Mouse (Mus musculus) lung, embryonic 16.5 days (tissue): Measurements from ENCODE around the gene Erg. TPM values are rescaled to one million over a fixed set of nuclear protein-coding genes. Genes with fewer than 3 reads are reported as not detected.

Experiments
- ATAC-seq: fragments of 200-750 bp; cut with Nextera tagmentation; 2 replicates; pipeline ENCODE4 v1.8.0; 2017; ENCODE audit warnings: low read depth, mild to moderate bottlenecking, moderate library complexity
- H3K27ac ChIP-seq: fragments of 300-500 bp; sonication (generic); 2 replicates; pipeline ENCODE4 v1.5.1; 2014; ENCODE audit warnings: mild to moderate bottlenecking, control low read depth, low read length
- H3K27me3 ChIP-seq: fragments of 300-500 bp; sonication (generic); 2 replicates; pipeline ENCODE4 v1.6.1; 2014; ENCODE audit warnings: low read depth, low read length, mixed read lengths; ENCODE audit not compliant: control insufficient read depth, insufficient read depth
- H3K36me3 ChIP-seq: fragments of 300-500 bp; sonication (generic); 2 replicates; pipeline ENCODE4 v1.6.1; 2014; ENCODE audit warnings: low read length; ENCODE audit not compliant: control insufficient read depth, insufficient read depth
- H3K4me1 ChIP-seq: fragments of 300-500 bp; sonication (generic); replicated peaks from 2 replicates; pipeline ENCODE4 v1.6.1; 2014; ENCODE audit warnings: low read length, mixed read lengths; ENCODE audit not compliant: control insufficient read depth, insufficient read depth
- H3K4me2 ChIP-seq: fragments of 300-500 bp; sonication (generic); 2 replicates; pipeline ENCODE4 v1.6.1; 2014; ENCODE audit warnings: low read depth, low read length, control low read depth
- H3K4me3 ChIP-seq: fragments of 300-500 bp; sonication (generic); 2 replicates; pipeline ENCODE4 v1.5.1; 2014; ENCODE audit warnings: mild to moderate bottlenecking, low read length, control low read depth
- H3K9ac ChIP-seq: fragments of 300-500 bp; sonication (generic); 2 replicates; pipeline ENCODE4 v1.6.1; 2014; ENCODE audit warnings: low read length, control low read depth
- H3K9me3 ChIP-seq: fragments of 300-500 bp; sonication (generic); 2 replicates; pipeline ENCODE4 v1.6.1; 2016; ENCODE audit warnings: low read length; ENCODE audit not compliant: control insufficient read depth
- WGBS: fragments of 180-500 bp; shearing (Covaris S2); extraction: QIAGEN DNeasy Blood & Tissue Kit; methylation state at CpG from one replicate; pipeline ENCODE4 v1.1.7; 2014; 5-methylcytosine and 5-hydroxymethylcytosine counted together
- polyA plus RNA-seq: library from polyadenylated mRNA; unstranded; fragments of >200 nt; fragmentation: Nextera tagmentation; extraction: Ambion mirVana; gene quantifications from 2 replicates; pipeline ENCODE4 v1.2.1, GENCODE M21; 2015

The Erg gene
- polyA plus RNA-seq, 1 experiment from 2014 or later, result 11.7 TPM

GRCm38 (mm10) chr16:95365214-95365613 lies 221.2 kb downstream of the Erg start:
- Histone ChIP-seq H3K27ac (no peak overlapping the region), H3K36me3 (no peaks in the 10 kb centered on the region), H3K4me2 (no peak overlapping the region), H3K9ac (no peak overlapping the region), H3K4me1 (peaks cover 6% of the 10 kb centered on the region; the same call in 1 of the 2 replicates), H3K4me3 (no peak overlapping the region), H3K27me3 (no peaks in the 10 kb centered on the region), H3K9me3 (no peaks in the 10 kb centered on the region)
- 71% methylated on average over 5 of the region's 5 CpGs for WGBS
- ATAC-seq, result no peak

GRCm38 (mm10) chr16:95363632-95364465 lies 222.5 kb downstream of the Erg start:
- 68% methylated on average over 17 of the region's 18 CpGs for WGBS
- Histone ChIP-seq H3K9me3 (no peaks in the 10 kb centered on the region), H3K4me3 (no peak overlapping the region), H3K36me3 (no peaks in the 10 kb centered on the region), H3K27me3 (no peaks in the 10 kb centered on the region), H3K27ac (peak overlapping the region; percentile 60), H3K9ac (no peak overlapping the region), H3K4me2 (no peak overlapping the region), H3K4me1 (peaks cover 6% of the 10 kb centered on the region; the same call in 1 of the 2 replicates)
- ATAC-seq, result peak; percentile 45

DNA sequence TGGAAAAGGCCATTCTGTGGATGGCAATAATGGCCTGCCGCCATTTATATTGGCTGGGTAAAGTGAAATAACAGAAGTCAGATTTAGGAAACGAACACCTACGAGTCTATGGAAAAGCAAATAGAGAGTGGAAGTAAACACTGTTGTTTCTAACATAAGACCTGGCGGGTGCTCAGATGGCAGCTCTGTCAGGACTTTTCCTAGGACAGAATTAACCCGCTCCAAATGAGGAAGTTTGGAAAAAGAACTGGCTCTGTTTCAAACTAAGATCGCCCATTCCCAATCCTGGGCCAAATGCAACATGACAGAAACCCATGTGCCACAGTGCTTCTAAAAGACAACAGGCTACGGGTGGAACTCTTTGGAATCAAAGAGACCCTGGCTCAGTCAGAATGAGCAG lies 224.4 kb downstream of the Erg start:
- 62% methylated on average over 7 of the region's 7 CpGs for WGBS
- no peaks in the 10 kb centered on the region for H3K36me3 ChIP-seq
- no peaks in the 10 kb centered on the region for H3K27me3 ChIP-seq
- no peak for ATAC-seq
- no peak overlapping the region for H3K4me2 ChIP-seq
- no peak overlapping the region for H3K4me3 ChIP-seq
- H3K9me3 ChIP-seq, result no peaks in the 10 kb centered on the region
- H3K27ac ChIP-seq, result no peak overlapping the region
- H3K4me1 ChIP-seq, result peaks cover 6% of the 10 kb centered on the region; the same call in 1 of the 2 replicates
- no peak overlapping the region for H3K9ac ChIP-seq

DNA sequence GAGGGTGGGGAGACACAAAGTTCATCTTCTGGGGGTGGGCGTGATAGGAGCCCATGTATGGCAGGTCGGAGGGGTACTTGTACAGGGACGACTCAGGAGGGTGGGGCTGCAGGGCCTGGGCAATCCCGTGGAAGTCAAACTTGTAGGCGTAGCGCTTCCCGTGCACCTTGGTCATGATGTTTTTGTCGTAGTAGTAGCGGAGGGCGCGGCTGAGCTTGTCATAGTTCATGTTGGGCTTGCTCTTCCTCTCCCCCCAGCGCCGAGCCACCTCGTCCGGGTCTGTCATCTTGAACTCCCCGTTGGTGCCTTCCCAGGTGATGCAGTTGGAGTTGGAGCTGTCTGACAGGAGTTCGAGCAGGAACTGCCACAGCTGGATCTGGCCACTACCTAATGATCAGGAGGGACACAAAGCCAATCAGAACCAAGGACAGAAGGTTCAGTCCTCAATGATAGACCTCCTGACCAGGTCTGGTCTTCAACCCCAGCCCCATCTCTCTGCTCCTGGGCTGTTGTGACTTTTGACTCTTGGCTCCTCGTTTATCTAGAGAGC lies 225.4 kb downstream of the Erg start:
- 86% methylated on average over 18 of the region's 18 CpGs for WGBS
- Histone ChIP-seq H3K27me3 (no peaks in the 10 kb centered on the region), H3K4me1 (peaks cover 6% of the 10 kb centered on the region; the same call in 1 of the 2 replicates), H3K9me3 (no peaks in the 10 kb centered on the region), H3K36me3 (no peaks in the 10 kb centered on the region), H3K4me3 (no peak overlapping the region), H3K4me2 (no peak overlapping the region), H3K9ac (no peak overlapping the region), H3K27ac (no peak overlapping the region)
- ATAC-seq, result no peak

DNA sequence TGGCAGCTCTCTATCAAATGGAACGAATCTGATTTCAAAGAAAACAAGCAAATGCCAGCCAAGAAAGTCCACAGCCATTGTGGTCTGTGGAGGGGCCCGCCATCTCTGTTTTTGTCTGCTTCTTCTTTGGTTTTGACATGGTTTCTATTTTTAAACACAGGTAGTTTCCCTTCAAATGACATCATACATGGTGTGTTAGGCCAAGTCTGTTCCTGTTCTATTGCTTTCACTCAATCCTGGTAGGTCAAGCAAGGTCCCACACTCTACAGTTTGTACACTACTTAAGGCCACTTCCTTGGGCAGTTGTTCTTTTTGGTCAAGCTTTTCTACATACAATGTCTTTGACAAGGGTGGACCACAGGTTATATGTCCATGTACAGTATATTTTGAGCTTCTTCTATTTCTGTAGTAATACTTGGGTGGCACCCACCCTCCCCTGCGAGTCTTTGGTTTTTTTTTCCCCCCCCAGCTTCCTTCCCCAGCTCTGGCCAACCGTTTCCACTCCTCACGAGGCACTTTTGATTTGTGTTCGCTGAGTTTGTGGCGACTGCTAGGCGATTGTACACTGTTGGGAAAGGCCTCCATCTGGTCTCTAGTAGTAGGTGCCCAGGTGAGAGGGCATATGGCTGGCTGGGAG lies 226.1 kb downstream of the Erg start:
- no peak for ATAC-seq
- Histone ChIP-seq H3K27ac (no peak overlapping the region), H3K4me1 (peaks cover 6% of the 10 kb centered on the region; the same call in 1 of the 2 replicates), H3K4me3 (no peak overlapping the region), H3K27me3 (no peaks in the 10 kb centered on the region), H3K36me3 (no peaks in the 10 kb centered on the region), H3K9ac (no peak overlapping the region), H3K9me3 (no peaks in the 10 kb centered on the region), H3K4me2 (no peak overlapping the region)
- WGBS, result 67% methylated on average over 8 of the region's 8 CpGs

- H3K27me3 ChIP-seq, result no peaks in the 10 kb centered on the region
- no peaks in the 10 kb centered on the region for H3K4me1 ChIP-seq
- no peak overlapping the region for H3K27ac ChIP-seq
- H3K36me3 ChIP-seq, result no peaks in the 10 kb centered on the region
- ATAC-seq, result no peak
- no peak overlapping the region for H3K4me2 ChIP-seq
- no peak overlapping the region for H3K4me3 ChIP-seq
- no peaks in the 10 kb centered on the region for H3K9me3 ChIP-seq
- WGBS, result 80% methylated on average over 12 of the region's 12 CpGs
- no peak overlapping the region for H3K9ac ChIP-seq
Measured at GRCm38 (mm10) chr16:95356962-95357955, 229.1 kb downstream of the Erg start.

GRCm38 (mm10) chr16:95353838-95354237 lies 232.6 kb downstream of the Erg start:
- Histone ChIP-seq H3K4me2 (no peak overlapping the region), H3K9me3 (no peaks in the 10 kb centered on the region), H3K9ac (no peak overlapping the region), H3K4me3 (no peak overlapping the region), H3K4me1 (peaks cover 4% of the 10 kb centered on the region; the same call in 1 of the 2 replicates), H3K36me3 (no peaks in the 10 kb centered on the region), H3K27ac (no peak overlapping the region), H3K27me3 (no peaks in the 10 kb centered on the region)
- WGBS, result 55% methylated on average over 8 of the region's 8 CpGs
- no peak for ATAC-seq

DNA sequence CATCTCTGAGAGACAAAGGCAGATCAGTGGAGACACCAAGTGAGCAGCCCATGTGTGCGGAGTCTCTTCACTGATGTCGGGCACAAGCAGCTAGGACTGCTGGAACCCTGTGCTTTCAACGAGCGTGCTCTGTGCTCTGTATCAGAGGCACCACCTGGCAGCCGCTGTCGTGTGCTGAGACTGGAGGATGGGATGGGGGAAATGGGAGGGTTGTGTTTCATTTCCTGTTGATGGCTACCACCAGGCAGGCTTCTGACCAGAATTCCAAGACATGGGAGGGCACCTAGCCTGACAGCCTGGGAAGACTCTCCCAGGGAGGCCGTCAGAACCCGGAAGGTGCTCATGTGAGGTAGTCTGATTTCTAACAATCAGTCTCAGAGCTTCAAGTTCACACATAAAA lies 234.1 kb downstream of the Erg start:
- Histone ChIP-seq H3K27me3 (no peaks in the 10 kb centered on the region), H3K9ac (no peak overlapping the region), H3K4me3 (no peak overlapping the region), H3K9me3 (no peaks in the 10 kb centered on the region), H3K4me2 (no peak overlapping the region), H3K4me1 (peaks cover 15% of the 10 kb centered on the region), H3K27ac (no peak overlapping the region), H3K36me3 (no peaks in the 10 kb centered on the region)
- 52% methylated on average over 8 of the region's 8 CpGs for WGBS
- ATAC-seq, result peak; percentile 45; the same call in 1 of the 2 replicates
